Mouse (Mus musculus) bone marrow, adult 2 months (tissue): ENCODE results near the gene Gtf2a2. TPM values are rescaled to one million over a fixed set of nuclear protein-coding genes. Genes with fewer than 3 reads are reported as not detected.
"Not testable (repeated sequence)": the region's sequence is repeated elsewhere in the genome, so short reads cannot be mapped to it uniquely, and the experiment has no call there.

Experiments used
- H3K27ac ChIP-seq: fragments of 200-500 bp; 2 replicates; pipeline ENCODE4 v1.5.1; 2012; ENCODE audit warnings: low read depth, mild to moderate bottlenecking, control low read depth, inconsistent platforms, low read length; ENCODE audit not compliant: control insufficient read depth, poor library complexity, insufficient read depth
- H3K4me1 ChIP-seq: fragments of 200-500 bp; 2 replicates; pipeline ENCODE4 v1.6.1; 2011; ENCODE audit warnings: low read length; ENCODE audit not compliant: control insufficient read depth, insufficient read depth
- H3K4me3 ChIP-seq: fragments of 200-500 bp; replicated peaks from 2 replicates; pipeline ENCODE3; 2011; ENCODE audit warnings: mild to moderate bottlenecking, low read depth, low read length, control low read depth; ENCODE audit not compliant: control insufficient read depth
- CTCF ChIP-seq: fragments of 200-500 bp; IDR thresholded peaks from 2 replicates; pipeline ENCODE4 v1.5.1; 2011; ENCODE audit warnings: low read length, control low read depth; ENCODE audit not compliant: control insufficient read depth, insufficient read depth
- POLR2A ChIP-seq: fragments of 200-500 bp; IDR thresholded peaks from 2 replicates; pipeline ENCODE4 v1.6.1; 2011; ENCODE audit warnings: low read depth, mild to moderate bottlenecking, control low read depth, low read length, borderline replicate concordance; ENCODE audit not compliant: control insufficient read depth
- WGBS: fragments of 180-500 bp; shearing (Covaris S2); methylation state at CpG from one replicate; pipeline ENCODE4 v1.1.7; 2018; 5-methylcytosine and 5-hydroxymethylcytosine counted together
- polyA plus RNA-seq: library from polyadenylated mRNA; stranded (reverse); fragments of >200 nt; gene quantifications from 2 replicates; pipeline ENCODE4 v1.2.4, GENCODE M21; 2011; ENCODE audit warnings: low replicate concordance; ENCODE audit not compliant: missing spikeins, insufficient read depth, insufficient read length

Gene Gtf2a2
- polyA plus RNA-seq, 1 experiment = 78.5 TPM

- TF ChIP-seq CTCF (no peak), POLR2A (no peak)
- no peak overlapping the region for H3K27ac ChIP-seq
- no peaks in the 10 kb centered on the region; the same call in 1 of the 2 replicates for H3K4me1 ChIP-seq
- 91% methylated on average over 5 of the region's 5 CpGs for WGBS
- no peak overlapping the region for H3K4me3 ChIP-seq
Measured at GRCm38 (mm10) chr9:70010781-70011473, 1.4 kb upstream of the Gtf2a2 start.

- TF ChIP-seq CTCF (no peak), POLR2A (no peak)
- Histone ChIP-seq H3K4me1 (no peaks in the 10 kb centered on the region; the same call in 1 of the 2 replicates), H3K27ac (peak overlapping the region; percentile 98), H3K4me3 (peak overlapping the region; percentile 96)
- WGBS = 53% methylated on average over 14 of the region's 14 CpGs
Measured at GRCm38 (mm10) chr9:70011537-70012407, 578 bp upstream of the Gtf2a2 start.

- Histone ChIP-seq H3K4me1 (no peaks in the 10 kb centered on the region; the same call in 1 of the 2 replicates), H3K4me3 (no peak overlapping the region), H3K27ac (no peak overlapping the region)
- WGBS = 91% methylated on average over 2 of the region's 2 CpGs
- TF ChIP-seq POLR2A = no peak
- TF ChIP-seq CTCF = no peak
Measured at GRCm38 (mm10) chr9:70015632-70016031, 3.3 kb downstream of the Gtf2a2 start.

GRCm38 (mm10) chr9:70018879-70019278 lies 6.5 kb downstream of the Gtf2a2 start:
- Histone ChIP-seq H3K4me1 (no peaks in the 10 kb centered on the region), H3K4me3 (no peak overlapping the region), H3K27ac (no peak overlapping the region)
- TF ChIP-seq CTCF (no peak), POLR2A (no peak)

- Histone ChIP-seq H3K27ac (no peak overlapping the region), H3K4me1 (no peaks in the 10 kb centered on the region; the same call in 1 of the 2 replicates), H3K4me3 (no peak overlapping the region)
- TF ChIP-seq POLR2A = no peak
- TF ChIP-seq CTCF = no peak
- WGBS = 50% methylated on average over 1 of the region's 1 CpGs
Measured at GRCm38 (mm10) chr9:70021610-70022009, 9.3 kb downstream of the Gtf2a2 start.

GRCm38 (mm10) chr9:70022083-70022482 lies 9.7 kb downstream of the Gtf2a2 start:
- Histone ChIP-seq H3K27ac (no peak overlapping the region), H3K4me3 (no peak overlapping the region), H3K4me1 (no peaks in the 10 kb centered on the region; the same call in 1 of the 2 replicates)
- 86% methylated on average over 4 of the region's 4 CpGs for WGBS
- TF ChIP-seq CTCF (no peak), POLR2A (no peak)

- 63% methylated on average over 1 of the region's 1 CpGs for WGBS
- H3K4me3 ChIP-seq, H3K4me1 ChIP-seq, H3K27ac ChIP-seq: not testable (repeated sequence)
Measured at GRCm38 (mm10) chr9:70023615-70024014, 11.3 kb downstream of the Gtf2a2 start.

GRCm38 (mm10) chr9:70024648-70025047 lies 12.3 kb downstream of the Gtf2a2 start:
- TF ChIP-seq CTCF (no peak), POLR2A (no peak)
- H3K4me1 ChIP-seq = no peaks in the 10 kb centered on the region; the same call in 1 of the 2 replicates
- no peak overlapping the region for H3K4me3 ChIP-seq
- no peak overlapping the region for H3K27ac ChIP-seq
